Mouse (Mus musculus): ENCODE results near the gene Mc1r. TPM values are rescaled to one million over a fixed set of nuclear protein-coding genes. Genes with fewer than 3 reads are reported as not detected.

Mc1r gene
- polyA plus RNA-seq (2012): 0.02 and 0.04 TPM in 2 replicates

DNA sequence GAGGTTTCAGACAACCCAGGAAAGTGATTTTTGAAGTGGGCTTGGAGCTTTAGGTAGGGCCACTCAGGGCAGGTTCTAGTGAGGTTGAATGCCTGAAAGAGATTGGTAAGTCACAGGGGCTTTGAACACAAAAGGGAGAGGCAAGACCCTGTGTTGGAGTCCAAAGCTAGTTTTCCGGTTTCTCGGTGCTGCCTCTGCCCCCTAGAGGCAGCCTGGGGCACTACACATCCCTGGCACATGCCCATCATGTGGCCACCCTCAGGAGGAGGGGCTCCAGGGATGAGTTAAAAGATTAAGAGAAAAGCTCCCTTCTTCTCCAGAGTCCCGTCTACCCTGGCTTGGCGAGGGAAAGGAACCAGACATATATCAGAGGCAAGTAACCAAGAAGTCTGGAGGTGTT is at the start of gene Mc1r:
Gene Mc1r (plus strand): TSS at position 322 of the 400 bp plus-strand sequence.

GRCm38 (mm10) chr8:123373403-123374238 is 33.3 kb upstream of the Mc1r start, which contains the start of gene Tcf25:
TSS of gene Tcf25 (plus strand) at chr8:123373753.

DNA sequence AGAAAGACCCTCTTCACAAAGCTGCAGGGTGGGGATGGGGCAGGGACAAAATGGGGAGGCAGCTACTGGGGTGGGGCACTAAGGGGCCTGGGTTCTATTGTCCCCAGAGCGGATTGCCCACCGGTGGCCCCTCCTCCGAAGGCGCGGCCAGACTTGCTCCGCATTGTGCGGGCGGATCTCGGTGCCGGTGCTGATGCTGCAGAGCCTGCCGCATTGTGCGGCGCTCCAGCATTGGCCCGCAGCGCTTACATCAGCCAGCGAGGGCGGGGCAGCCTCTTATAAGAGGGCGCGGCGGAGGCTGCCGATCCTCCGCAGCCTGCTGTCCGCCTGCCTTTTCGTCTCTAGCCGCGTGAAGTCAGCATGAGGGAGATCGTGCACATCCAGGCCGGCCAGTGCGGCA is 4.3 kb downstream of the Mc1r start, which contains the start of gene Tubb3:
Gene Tubb3 (plus strand): TSS at position 179 of the 400 bp plus-strand sequence.

DNA sequence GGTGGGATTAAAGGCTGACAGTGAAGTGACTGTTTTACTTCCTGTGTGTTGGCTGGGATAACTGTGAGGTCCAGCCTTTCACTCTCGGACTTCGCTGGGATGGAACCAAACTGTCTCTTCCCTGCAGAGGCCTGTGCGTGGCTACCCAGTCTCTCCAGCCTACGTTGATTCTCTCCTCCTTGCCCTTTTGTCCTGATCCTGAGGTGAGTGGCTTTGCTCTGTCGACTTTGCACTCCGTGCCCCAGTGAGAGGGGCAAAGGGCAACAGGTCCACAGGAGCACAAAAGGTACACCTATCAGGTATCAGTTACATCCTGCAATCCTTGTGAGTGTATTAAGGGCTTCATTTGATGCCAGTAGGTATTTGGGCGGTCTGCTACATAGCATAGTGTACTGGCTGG is 16.5 kb downstream of the Mc1r start, which contains the start of gene Def8:
Gene Def8 (plus strand): TSS at position 87 of the 400 bp plus-strand sequence.

Other genes with a start within 250 kb of the Mc1r start
- gene Sult5a1, start 248.8 kb upstream of the Mc1r start, polyA plus RNA-seq (2012): 0.02 TPM in 1 of 2 replicates, not detected in the other
- not detected in 2 replicates for gene Dpep1, start 220.9 kb upstream of the Mc1r start, polyA plus RNA-seq (2012)
- gene Chmp1a, start 194.3 kb upstream of the Mc1r start, polyA plus RNA-seq (2012): 26.0 and 28.9 TPM in 2 replicates
- gene Spata33, start 194.3 kb upstream of the Mc1r start, polyA plus RNA-seq (2012): 0.06 and 0.10 TPM in 2 replicates
- gene Cdk10, start 182.3 kb upstream of the Mc1r start, polyA plus RNA-seq (2012): 93.0 and 94.8 TPM in 2 replicates
- gene Spata2l, start 170.9 kb upstream of the Mc1r start, polyA plus RNA-seq (2012): 6.7 and 7.1 TPM in 2 replicates
- 13.0 and 15.7 TPM in 2 replicates for gene Zfp276, start 152.9 kb upstream of the Mc1r start, polyA plus RNA-seq (2012)
- 138 and 145 TPM in 2 replicates for gene Vps9d1, start 152.8 kb upstream of the Mc1r start, polyA plus RNA-seq (2012)
- 62.6 and 69.9 TPM in 2 replicates for gene Fanca, start 88.5 kb upstream of the Mc1r start, polyA plus RNA-seq (2012)
- 2.1 and 3.8 TPM in 2 replicates for gene Spire2, start 74.4 kb upstream of the Mc1r start, polyA plus RNA-seq (2012)
- gene Tcf25, start 33.4 kb upstream of the Mc1r start, polyA plus RNA-seq (2012): 86.9 and 109 TPM in 2 replicates
- gene Tubb3, start 4.3 kb downstream of the Mc1r start, polyA plus RNA-seq (2012): 1.2 and 1.6 TPM in 2 replicates
- gene Def8, start 16.4 kb downstream of the Mc1r start, polyA plus RNA-seq (2012): 35.5 and 36.3 TPM in 2 replicates
- 21.9 and 22.2 TPM in 2 replicates for gene Afg3l1, start 70.8 kb downstream of the Mc1r start, polyA plus RNA-seq (2012)
- 0.05 and 0.14 TPM in 2 replicates for gene Dbndd1, start 108.4 kb downstream of the Mc1r start, polyA plus RNA-seq (2012)
- gene Gas8, start 111.7 kb downstream of the Mc1r start, polyA plus RNA-seq (2012): 11.8 and 19.4 TPM in 2 replicates
- gene Rhou, start 246.8 kb downstream of the Mc1r start, polyA plus RNA-seq (2012): 0.83 and 1.9 TPM in 2 replicates

Data from megakaryocyte-erythroid progenitor cell, adult 5 weeks (primary cell).